Mouse (Mus musculus) ES-E14 (cell line): ENCODE measurements around the gene Riiad1.

Experiments
- MAFK ChIP-seq: IDR thresholded peaks from 2 replicates; pipeline ENCODE4 v1.6.1; 2014; ENCODE audit warnings: mild to moderate bottlenecking, low read depth, low read length, inconsistent platforms; ENCODE audit not compliant: insufficient read depth
- ZC3H11A ChIP-seq: IDR thresholded peaks from 2 replicates; pipeline ENCODE4 v1.6.1; 2012; ENCODE audit warnings: low read depth, mild to moderate bottlenecking, inconsistent platforms, low read length, borderline replicate concordance

DNA sequence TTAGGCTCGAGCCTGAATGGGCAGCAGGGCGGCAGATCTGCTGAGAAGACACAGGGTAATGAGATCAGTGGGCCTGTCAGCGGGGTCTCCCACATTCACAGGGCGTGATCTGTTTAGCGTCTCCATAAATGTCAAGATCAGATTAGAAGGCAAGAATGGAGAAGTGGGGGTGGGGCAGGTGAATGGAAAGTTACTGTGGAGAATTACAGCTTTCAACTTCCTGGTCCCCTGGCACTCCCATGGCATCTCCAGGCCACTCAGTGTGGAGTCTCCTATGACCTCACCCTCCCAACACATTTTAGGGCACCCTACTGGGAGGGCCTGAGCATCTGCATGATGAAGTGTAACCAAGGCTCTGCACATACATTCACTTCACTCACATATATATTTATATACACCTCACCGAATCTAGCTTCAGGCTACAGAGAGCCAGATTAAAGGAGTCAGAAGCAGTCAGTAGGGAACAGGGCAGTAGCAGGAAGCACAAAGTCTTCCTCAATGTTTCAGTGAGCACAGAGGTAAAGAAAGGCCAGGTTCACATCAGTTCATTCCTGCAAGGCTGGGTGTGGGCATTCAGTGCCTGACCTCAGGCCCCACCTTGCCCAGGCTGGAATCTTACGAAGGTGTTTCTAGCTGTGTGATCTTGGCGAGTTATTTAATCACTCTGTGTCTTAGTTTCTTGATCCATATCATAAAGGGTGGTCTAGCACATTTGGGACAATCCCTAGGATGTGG is 3.7 kb downstream of the Riiad1 start:
- TF ChIP-seq MAFK, result no peak
- TF ChIP-seq ZC3H11A, result no peak
